Comparison of ENCODE assay signal across 13 mouse cellular contexts in genomic region chr2:44928631-44929030, GRCm38 (mm10). TPM values are rescaled to one million over a fixed set of nuclear protein-coding genes. Genes with fewer than 3 reads are reported as not detected.
DNase-seq lines count a peak whose midpoint lies in the region; ATAC-seq and TF ChIP-seq lines count a peak whose summit lies in the region.
"Had no signal": no experiment of that assay in that cellular context is flagged by ENCODE, and none has a peak within 500 bp of the region (broad histone marks: within the 10 kb centered on the region; RNA-seq: fewer than 3 reads in every experiment).

No protein-coding gene starts in this region.

- TF ChIP-seq CTCF in kidney, adult 2 months (conservative IDR thresholded peaks at IDR 0.05; ENCODE audit: insufficient read depth, insufficient read length, low read depth, low read length): no peak
- TF ChIP-seq CTCF in midbrain, postnatal 0 days (IDR thresholded peaks at IDR 0.05): no peak

- H3K36me3 ChIP-seq in kidney, adult 2 months (ENCODE audit: control insufficient read depth, insufficient read depth, low read length): no peaks in the 10 kb centered on the region
- no peaks in the 10 kb centered on the region for H3K36me3 ChIP-seq in midbrain, postnatal 0 days (ENCODE audit: insufficient read depth, low read length)
- H3K36me3 ChIP-seq: embryonic facial prominence, embryonic 12.5 days; heart, embryonic 15.5 days had no signal

- H3K9ac ChIP-seq in midbrain, postnatal 0 days (replicated peaks; ENCODE audit: low read length, poor library complexity, severe bottlenecking): no peak overlapping the region
- H3K9ac ChIP-seq: embryonic facial prominence, embryonic 12.5 days had no signal

- no peak overlapping the region for H3K27ac ChIP-seq in kidney, adult 2 months (ENCODE audit: insufficient read depth, low read depth, low read length)
- no peak overlapping the region for H3K27ac ChIP-seq in midbrain, postnatal 0 days (ENCODE audit: low read depth, low read length)
- H3K27ac ChIP-seq: embryonic facial prominence, embryonic 12.5 days; heart, embryonic 15.5 days had no signal

- ATAC-seq in midbrain, postnatal 0 days (ENCODE audit: low FRiP score): no peak
- ATAC-seq: activated CD4-positive, CD25-positive, alpha-beta regulatory T cell, adult 4 months; forebrain, embryonic 16.5 days had no signal

- H3K4me2 ChIP-seq in midbrain, postnatal 0 days (ENCODE audit: low read depth, low read length, poor library complexity, severe bottlenecking): no peak overlapping the region

- WGBS in kidney, adult 2 months: 71% methylated on average over 3 of the region's 3 CpGs
- 81% methylated on average over 3 of the region's 3 CpGs for WGBS in midbrain, postnatal 0 days

- TF ChIP-seq POLR2A in kidney, adult 2 months (IDR thresholded peaks at IDR 0.05; ENCODE audit: low read depth, low read length): no peak

- peaks cover 9% of the 10 kb centered on the region for H3K4me1 ChIP-seq in kidney, adult 2 months (ENCODE audit: control insufficient read depth, insufficient read depth, low read length)
- no peaks in the 10 kb centered on the region; the same call in 1 of the 2 replicates for H3K4me1 ChIP-seq in midbrain, postnatal 0 days (ENCODE audit: insufficient read depth, low read length)

- no peak overlapping the region for H3K4me3 ChIP-seq in kidney, adult 2 months (ENCODE audit: insufficient read depth, low read depth, low read length)
- no peak overlapping the region for H3K4me3 ChIP-seq in midbrain, postnatal 0 days (ENCODE audit: low read depth, low read length)

- intact Hi-C loops in heart, postnatal 36 days (cut with DNase I): loop anchor here (10.0 kb wide), 2 partner anchors 374 to 1516 kb away; no protein-coding TSS in a partner anchor

- peak; percentile 85 for DNase-seq in adrenal gland, adult 2 months
- DNase-seq in adrenal gland, adult 18-20 months (ENCODE audit: low spot score in 2 of 2): no peak
- DNase-seq in kidney, adult 2 months: peak; percentile 48
- DNase-seq in kidney, postnatal 10 days: no peak
- DNase-seq in 416B (ENCODE audit: low read depth): peak; percentile 37
- DNase-seq in heart, postnatal 36 days: peak; percentile 36 to 40
- no peak for DNase-seq in midbrain, postnatal 0 days (ENCODE audit: low spot score)
- no peak for DNase-seq in spleen, adult 18-20 months
- DNase-seq: retina, postnatal 1 day had no signal

- H3K27me3 ChIP-seq in kidney, adult 2 months (replicated peaks; ENCODE audit: control insufficient read depth, insufficient read depth, low read length): no peaks in the 10 kb centered on the region
- H3K27me3 ChIP-seq in midbrain, postnatal 0 days (ENCODE audit: insufficient read depth, low read length): no peaks in the 10 kb centered on the region
- H3K27me3 ChIP-seq: embryonic facial prominence, embryonic 12.5 days; heart, embryonic 15.5 days had no signal

- H3K9me3 ChIP-seq in midbrain, postnatal 0 days (ENCODE audit: low read length): no peaks in the 10 kb centered on the region
- H3K9me3 ChIP-seq: embryonic facial prominence, embryonic 12.5 days; heart, embryonic 15.5 days had no signal

RNA-seq across cellular contexts. Expression of gene Gtdc1, which starts 1.2 kb away (rescaled TPM):
- total RNA-seq in adrenal gland, adult 2 months (2021): 10 to 100 TPM; 12.0 to 12.5 TPM
- polyA plus RNA-seq in adrenal gland, adult 2 months (2012; rRNA removed): 0.78 and 1.0 TPM in 2 replicates
- 10 to 100 TPM; 12.8 to 13.7 TPM for total RNA-seq in adrenal gland, adult 18-20 months (2021)
- 5.0 and 7.2 TPM in 2 replicates for polyA plus RNA-seq in kidney, adult 2 months (2012; rRNA removed)
- 10 to 100 TPM; 14.3 to 21.3 TPM for total RNA-seq in heart, postnatal 36 days (2021)
- 43.4 and 53.2 TPM in 2 replicates for total RNA-seq in midbrain, postnatal 0 days (2014; rRNA removed)
- 18.6 and 19.3 TPM in 2 replicates for polyA plus RNA-seq in midbrain, postnatal 0 days (2015; fragmentation: Nextera tagmentation; extraction: Ambion mirVana)

Comparison
In these comparisons a context has a peak if more than half of its experiments do, and no peak if none do; other contexts are left out.
1. DNase-seq: peak in adrenal gland, adult 2 months (single experiment), kidney, adult 2 months (single experiment), 416B (single experiment) and heart, postnatal 36 days (2 of 2); none in adrenal gland, adult 18-20 months (0 of 2), kidney, postnatal 10 days (single experiment), midbrain, postnatal 0 days (single experiment) and spleen, adult 18-20 months (0 of 2).